Mouse (Mus musculus) layer of hippocampus, adult 18-20 months (tissue): ENCODE measurements at regions not wholly inside any gene's neighbourhood (a gene's known extent, or its start where the extent isn't known, plus 50 kb on each side); places are given as distances from the start of the nearest gene placed in this dataset.

Experiments
- DNase-seq, 2 experiments: peaks; one replicate each; pipeline ENCODE4 v3.0.0; 2022; ENCODE audit warnings: low spot score in 2 of 2
- microRNA-seq, 2 experiments: library from miRNA; unstranded; fragments of <30 nt; microRNA quantifications; one replicate each; pipeline ENCODE4 v1.2.0; 2021

DNA sequence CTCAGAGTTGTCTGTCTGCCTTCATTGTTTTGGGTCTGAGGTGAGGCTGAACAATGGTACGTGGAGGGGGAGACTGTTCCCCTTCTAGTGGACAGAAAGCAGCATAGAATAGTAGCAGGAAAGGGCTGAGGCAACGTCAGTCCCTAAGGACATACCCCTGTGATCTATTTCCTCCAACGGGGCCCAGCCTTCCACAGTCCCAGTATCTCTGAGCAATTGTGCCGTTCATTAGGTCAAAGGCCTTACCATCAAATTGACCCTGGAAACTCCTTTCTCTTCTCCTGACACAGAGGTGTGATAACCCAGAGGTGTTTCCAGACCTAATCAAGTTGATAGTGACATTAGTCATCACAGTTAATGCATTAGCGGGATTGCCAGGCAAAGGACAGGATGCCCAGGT is 73.4 kb upstream of the Nr5a2 start:
- no peak for DNase-seq

GRCm38 (mm10) chr1:137023706-137024105 is 63.5 kb upstream of the Nr5a2 start:
- DNase-seq: no peak

DNA sequence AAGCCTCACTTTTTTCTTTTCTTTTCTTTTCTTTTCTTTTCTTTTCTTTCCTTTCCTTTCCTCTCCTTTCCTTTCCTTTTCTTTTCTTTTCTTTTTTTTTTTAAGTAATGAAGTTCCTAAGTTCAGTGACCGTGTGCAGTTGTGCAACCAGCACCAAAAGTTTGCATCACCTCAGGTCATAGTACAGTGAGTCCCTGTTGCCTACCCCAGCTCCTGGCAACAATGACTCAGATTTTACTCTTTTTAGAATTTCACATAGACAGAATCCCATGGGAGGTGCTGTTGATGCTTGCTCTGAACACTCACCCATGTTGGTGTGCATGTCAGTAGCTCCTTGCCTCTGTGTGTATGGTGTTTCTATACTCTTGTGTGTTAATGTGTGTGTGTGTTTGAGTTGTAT is 60.3 kb upstream of the Nr5a2 start:
- DNase-seq: no peak

DNA sequence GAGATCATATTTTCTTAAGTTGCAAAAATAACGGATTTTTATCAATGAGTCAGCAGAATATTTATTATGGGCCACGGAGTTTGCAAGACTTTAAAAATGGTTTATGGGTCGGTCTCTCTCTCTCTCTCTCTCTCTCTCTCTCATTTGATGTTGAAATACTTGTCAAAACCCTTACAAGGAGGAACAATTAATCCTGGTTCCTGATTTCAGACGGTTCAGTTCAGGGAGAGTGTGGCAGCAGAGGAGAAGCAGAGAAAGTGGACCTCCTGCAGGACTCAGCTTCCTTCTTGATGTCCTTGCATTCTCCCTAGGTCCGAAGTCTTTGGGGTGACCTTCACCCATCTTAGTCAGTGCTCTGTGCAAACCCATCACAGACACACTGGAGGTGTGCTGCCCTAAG is 57.4 kb upstream of the Nr5a2 start:
- no peak for DNase-seq

- DNase-seq: no peak
Measured at GRCm38 (mm10) chr1:137010240-137010926, 50.1 kb upstream of the Nr5a2 start.

Small RNAs in the stretch of these regions (microRNA-seq; reads per million reads assigned to microRNA genes)
- gene Mir181a-1 (600 to 727 reads per million in 2 experiments), gene Mir181b-1 (12.1 to 15.2 reads per million in 2 experiments)
